Mouse (Mus musculus) bone marrow, adult 2 months (tissue): ENCODE results near the gene Slc16a8.

Experiments used
- CTCF ChIP-seq: fragments of 200-500 bp; IDR thresholded peaks from 2 replicates; pipeline ENCODE4 v1.5.1; 2011; ENCODE audit warnings: low read length, control low read depth; ENCODE audit not compliant: control insufficient read depth, insufficient read depth
- POLR2A ChIP-seq: fragments of 200-500 bp; IDR thresholded peaks from 2 replicates; pipeline ENCODE4 v1.6.1; 2011; ENCODE audit warnings: low read depth, mild to moderate bottlenecking, control low read depth, low read length, borderline replicate concordance; ENCODE audit not compliant: control insufficient read depth

- TF ChIP-seq POLR2A (no peak), CTCF (no peak)
These were observed 14.0 kb upstream of the Slc16a8 start for GRCm38 (mm10) chr15:79268521-79268920.
